Mouse (Mus musculus): ENCODE data around the gene Pemt.

DNA sequence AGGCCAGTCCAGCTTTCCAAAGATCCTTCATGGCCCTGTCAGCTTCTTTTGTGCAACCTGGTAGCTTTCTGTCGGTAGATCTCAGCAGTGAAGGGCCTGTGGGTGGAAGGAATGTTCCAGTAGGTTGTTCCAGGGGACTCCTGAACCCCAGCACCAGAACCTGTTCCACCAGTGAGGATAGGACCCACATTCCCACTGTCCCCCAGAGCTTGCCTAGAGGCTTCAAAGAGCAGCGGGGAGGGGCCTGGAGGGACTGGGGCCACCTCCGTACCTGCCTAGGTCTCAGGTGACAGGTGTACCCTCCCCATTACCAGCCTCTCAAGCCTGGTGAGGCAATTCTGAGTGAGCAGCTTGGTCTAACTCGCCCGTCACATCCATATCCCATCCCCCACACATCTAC is 75.5 kb downstream of the Pemt start:
- no peak for TF ChIP-seq POLR2A (IDR thresholded peaks at IDR 0.05; ENCODE audit: low read depth, low read length)
- TF ChIP-seq CTCF (IDR thresholded peaks at IDR 0.05; ENCODE audit: borderline replicate concordance, insufficient read depth, low read length), result no peak
